Mouse (Mus musculus): ENCODE data around the gene Sgcd.

GRCm38 (mm10) chr11:47199106-47199505 lies 789.7 kb downstream of the Sgcd start:
- TF ChIP-seq CTCF (IDR thresholded peaks at IDR 0.05; ENCODE audit: low read depth) (no peak), EP300 (IDR thresholded peaks at IDR 0.05; ENCODE audit: low read depth) (no peak)

Data from heart, postnatal 0 days (tissue).